Mouse (Mus musculus) embryonic facial prominence, embryonic 15.5 days (tissue): ENCODE data around the gene Rnf168. TPM values are rescaled to one million over a fixed set of nuclear protein-coding genes. Genes with fewer than 3 reads are reported as not detected.
"Not testable (repeated sequence)": the region's sequence is repeated elsewhere in the genome, so short reads cannot be mapped to it uniquely, and the experiment has no call there.

Experiments used
- ATAC-seq: fragments of 200-750 bp; cut with Nextera tagmentation; 2 replicates; pipeline ENCODE4 v1.8.0; 2017; ENCODE audit warnings: low read depth, moderate TSS enrichment; ENCODE audit not compliant: insufficient number of reproducible peaks, low FRiP score, low TSS enrichment
- H3K27ac ChIP-seq: fragments of 300-500 bp; sonication (generic); replicated peaks from 2 replicates; pipeline ENCODE4 v1.5.1; 2015; ENCODE audit warnings: mild to moderate bottlenecking, inconsistent platforms
- H3K27me3 ChIP-seq: fragments of 300-500 bp; sonication (generic); 2 replicates; pipeline ENCODE4 v1.6.1; 2015; ENCODE audit warnings: inconsistent platforms
- H3K36me3 ChIP-seq: fragments of 300-500 bp; sonication (generic); 2 replicates; pipeline ENCODE4 v1.6.1; 2015; ENCODE audit warnings: mild to moderate bottlenecking, inconsistent platforms
- H3K4me1 ChIP-seq: fragments of 300-500 bp; sonication (generic); 2 replicates; pipeline ENCODE4 v1.6.1; 2015; ENCODE audit warnings: inconsistent platforms
- H3K4me2 ChIP-seq: fragments of 300-500 bp; sonication (generic); replicated peaks from 2 replicates; pipeline ENCODE4 v1.6.1; 2015; ENCODE audit warnings: mild to moderate bottlenecking, inconsistent platforms
- H3K4me3 ChIP-seq: fragments of 300-500 bp; sonication (generic); replicated peaks from 2 replicates; pipeline ENCODE4 v1.5.1; 2015; ENCODE audit warnings: mild to moderate bottlenecking, inconsistent platforms
- H3K9ac ChIP-seq: fragments of 300-500 bp; sonication (generic); 2 replicates; pipeline ENCODE4 v1.6.1; 2015; ENCODE audit warnings: inconsistent platforms
- H3K9me3 ChIP-seq: fragments of 300-500 bp; sonication (generic); replicated peaks from 2 replicates; pipeline ENCODE4 v1.6.1; 2016; ENCODE audit warnings: inconsistent platforms
- WGBS: fragments of 180-500 bp; shearing (Covaris S2); methylation state at CpG from one replicate; pipeline ENCODE4 v1.1.7; 2015; 5-methylcytosine and 5-hydroxymethylcytosine counted together
- polyA plus RNA-seq: library from polyadenylated mRNA; unstranded; fragments of >200 nt; fragmentation: Nextera tagmentation; extraction: Ambion mirVana; gene quantifications from 2 replicates; pipeline ENCODE4 v1.2.1, GENCODE M21; 2015

The Rnf168 gene
- polyA plus RNA-seq, 1 experiment from 2014 or later = 28.9 TPM

- H3K27me3 ChIP-seq = no peaks in the 10 kb centered on the region
- no peak overlapping the region for H3K9ac ChIP-seq
- WGBS = 89% methylated on average over 6 of the region's 6 CpGs
- H3K4me2 ChIP-seq = no peak overlapping the region
- no peak overlapping the region for H3K4me3 ChIP-seq
- H3K27ac ChIP-seq = no peak overlapping the region
- no peaks in the 10 kb centered on the region for H3K9me3 ChIP-seq
- H3K36me3 ChIP-seq = peaks cover 1% of the 10 kb centered on the region
- H3K4me1 ChIP-seq = peaks cover 7% of the 10 kb centered on the region; the same call in 1 of the 2 replicates
- ATAC-seq = no peak
Measured at GRCm38 (mm10) chr16:32275041-32275440, 2.2 kb upstream of the Rnf168 start.

- 84% methylated on average over 1 of the region's 1 CpGs for WGBS
- H3K27ac ChIP-seq = no peak overlapping the region
- no peak for ATAC-seq
- H3K9me3 ChIP-seq = no peaks in the 10 kb centered on the region
- H3K4me1 ChIP-seq = peaks cover 9% of the 10 kb centered on the region; the same call in 1 of the 2 replicates
- H3K9ac ChIP-seq = no peak overlapping the region
- H3K4me3 ChIP-seq = no peak overlapping the region
- H3K27me3 ChIP-seq = no peaks in the 10 kb centered on the region
- no peak overlapping the region for H3K4me2 ChIP-seq
- H3K36me3 ChIP-seq = peaks cover 4% of the 10 kb centered on the region
Measured at GRCm38 (mm10) chr16:32275830-32276229, 1.4 kb upstream of the Rnf168 start.

- Histone ChIP-seq H3K4me2 (peak overlapping the region; percentile 55), H3K27ac (no peak overlapping the region), H3K36me3 (peaks cover 7% of the 10 kb centered on the region), H3K9me3 (no peaks in the 10 kb centered on the region), H3K4me1 (peaks cover 9% of the 10 kb centered on the region; the same call in 1 of the 2 replicates), H3K4me3 (peak overlapping the region; percentile 78), H3K27me3 (no peaks in the 10 kb centered on the region), H3K9ac (peak overlapping the region; percentile 72; the same call in 1 of the 2 replicates)
- ATAC-seq = no peak
- 36% methylated on average over 7 of the region's 7 CpGs for WGBS
Measured at GRCm38 (mm10) chr16:32278396-32278795, 1.1 kb downstream of the Rnf168 start.

GRCm38 (mm10) chr16:32280211-32280610 lies 3.0 kb downstream of the Rnf168 start:
- Histone ChIP-seq H3K27ac (no peak overlapping the region), H3K36me3 (peaks cover 26% of the 10 kb centered on the region), H3K4me2 (0 out of 2 replicates have a peak overlapping the region, but pooled peaks have one; percentile 12), H3K4me1 (peaks cover 9% of the 10 kb centered on the region; the same call in 1 of the 2 replicates), H3K9me3 (no peaks in the 10 kb centered on the region), H3K27me3 (no peaks in the 10 kb centered on the region), H3K4me3 (no peak overlapping the region), H3K9ac (no peak overlapping the region)
- WGBS = 91% methylated on average over 8 of the region's 8 CpGs
- no peak for ATAC-seq

GRCm38 (mm10) chr16:32282608-32283007 lies 5.3 kb downstream of the Rnf168 start:
- Histone ChIP-seq H3K4me3 (no peak overlapping the region), H3K27ac (no peak overlapping the region), H3K9me3 (no peaks in the 10 kb centered on the region), H3K4me2 (no peak overlapping the region), H3K27me3 (no peaks in the 10 kb centered on the region), H3K4me1 (peaks cover 9% of the 10 kb centered on the region; the same call in 1 of the 2 replicates), H3K9ac (no peak overlapping the region), H3K36me3 (peaks cover 43% of the 10 kb centered on the region)
- no peak for ATAC-seq

- H3K4me2 ChIP-seq = no peak overlapping the region
- H3K9me3 ChIP-seq = no peaks in the 10 kb centered on the region
- H3K27me3 ChIP-seq = no peaks in the 10 kb centered on the region
- no peak overlapping the region for H3K4me3 ChIP-seq
- no peak for ATAC-seq
- 95% methylated on average over 4 of the region's 4 CpGs for WGBS
- H3K36me3 ChIP-seq = peaks cover 49% of the 10 kb centered on the region
- H3K9ac ChIP-seq = no peak overlapping the region
- H3K27ac ChIP-seq = no peak overlapping the region
- no peaks in the 10 kb centered on the region for H3K4me1 ChIP-seq
Measured at GRCm38 (mm10) chr16:32291821-32292220, 14.6 kb downstream of the Rnf168 start.

GRCm38 (mm10) chr16:32299617-32300016 lies 22.4 kb downstream of the Rnf168 start:
- H3K9me3 ChIP-seq, H3K27ac ChIP-seq, H3K4me2 ChIP-seq, H3K9ac ChIP-seq, H3K4me3 ChIP-seq, H3K4me1 ChIP-seq, H3K27me3 ChIP-seq, ATAC-seq: not testable (repeated sequence)
- peaks cover 54% of the 10 kb centered on the region for H3K36me3 ChIP-seq
- 91% methylated on average over 4 of the region's 4 CpGs for WGBS

GRCm38 (mm10) chr16:32303046-32303445 lies 25.8 kb downstream of the Rnf168 start:
- H3K9ac ChIP-seq = no peak overlapping the region
- H3K4me3 ChIP-seq = no peak overlapping the region
- H3K9me3 ChIP-seq = no peaks in the 10 kb centered on the region
- no peaks in the 10 kb centered on the region for H3K27me3 ChIP-seq
- WGBS = 58% methylated on average over 1 of the region's 1 CpGs
- H3K4me1 ChIP-seq = no peaks in the 10 kb centered on the region
- H3K36me3 ChIP-seq = peaks cover 32% of the 10 kb centered on the region
- no peak overlapping the region for H3K27ac ChIP-seq
- no peak for ATAC-seq
- H3K4me2 ChIP-seq = no peak overlapping the region

GRCm38 (mm10) chr16:32303886-32304285 lies 26.6 kb downstream of the Rnf168 start:
- 97% methylated on average over 7 of the region's 7 CpGs for WGBS
- peaks cover 24% of the 10 kb centered on the region for H3K36me3 ChIP-seq
- no peaks in the 10 kb centered on the region for H3K4me1 ChIP-seq
- no peaks in the 10 kb centered on the region for H3K9me3 ChIP-seq
- H3K27ac ChIP-seq = no peak overlapping the region
- H3K9ac ChIP-seq = no peak overlapping the region
- no peak for ATAC-seq
- no peak overlapping the region for H3K4me3 ChIP-seq
- H3K27me3 ChIP-seq = no peaks in the 10 kb centered on the region
- no peak overlapping the region for H3K4me2 ChIP-seq

- Histone ChIP-seq H3K36me3 (no peaks in the 10 kb centered on the region), H3K27ac (no peak overlapping the region), H3K4me2 (no peak overlapping the region), H3K27me3 (no peaks in the 10 kb centered on the region), H3K9me3 (no peaks in the 10 kb centered on the region), H3K9ac (no peak overlapping the region), H3K4me1 (no peaks in the 10 kb centered on the region), H3K4me3 (no peak overlapping the region)
- WGBS = 66% methylated on average over 4 of the region's 4 CpGs
- no peak for ATAC-seq
Measured at GRCm38 (mm10) chr16:32311970-32312369, 34.7 kb downstream of the Rnf168 start.

- Histone ChIP-seq H3K4me1 (no peaks in the 10 kb centered on the region), H3K9ac (no peak overlapping the region), H3K27ac (no peak overlapping the region), H3K36me3 (no peaks in the 10 kb centered on the region), H3K4me3 (no peak overlapping the region), H3K9me3 (no peaks in the 10 kb centered on the region), H3K4me2 (no peak overlapping the region), H3K27me3 (no peaks in the 10 kb centered on the region)
- ATAC-seq = no peak
- 19% methylated on average over 5 of the region's 5 CpGs for WGBS
Measured at GRCm38 (mm10) chr16:32312386-32312785, 35.1 kb downstream of the Rnf168 start.

GRCm38 (mm10) chr16:32312859-32313258 lies 35.6 kb downstream of the Rnf168 start:
- H3K9ac ChIP-seq = no peak overlapping the region
- no peak overlapping the region for H3K4me2 ChIP-seq
- no peaks in the 10 kb centered on the region for H3K36me3 ChIP-seq
- no peak overlapping the region for H3K27ac ChIP-seq
- H3K4me3 ChIP-seq = no peak overlapping the region
- no peak for ATAC-seq
- H3K4me1 ChIP-seq = no peaks in the 10 kb centered on the region
- WGBS = 30% methylated on average over 4 of the region's 4 CpGs
- H3K27me3 ChIP-seq = no peaks in the 10 kb centered on the region
- no peaks in the 10 kb centered on the region for H3K9me3 ChIP-seq
